Mouse (Mus musculus) adrenal gland, adult 8-10 months (tissue): ENCODE measurements around the gene Gm10837. TPM values are rescaled to one million over a fixed set of nuclear protein-coding genes. Genes with fewer than 3 reads are reported as not detected.

Experiments
- DNase-seq: peaks from one replicate; pipeline ENCODE4 v3.0.0; 2022
- total RNA-seq, 4 experiments: library from RNA; stranded (reverse); gene quantifications; 2 replicates each; pipeline ENCODE4 v1.2.4; 2022

The Gm10837 gene
- total RNA-seq, 4 experiments from 2014 or later = not detected

- no peak for DNase-seq
Measured at GRCm38 (mm10) chr14:122479461-122480109, 10.8 kb upstream of the Gm10837 start.

DNA sequence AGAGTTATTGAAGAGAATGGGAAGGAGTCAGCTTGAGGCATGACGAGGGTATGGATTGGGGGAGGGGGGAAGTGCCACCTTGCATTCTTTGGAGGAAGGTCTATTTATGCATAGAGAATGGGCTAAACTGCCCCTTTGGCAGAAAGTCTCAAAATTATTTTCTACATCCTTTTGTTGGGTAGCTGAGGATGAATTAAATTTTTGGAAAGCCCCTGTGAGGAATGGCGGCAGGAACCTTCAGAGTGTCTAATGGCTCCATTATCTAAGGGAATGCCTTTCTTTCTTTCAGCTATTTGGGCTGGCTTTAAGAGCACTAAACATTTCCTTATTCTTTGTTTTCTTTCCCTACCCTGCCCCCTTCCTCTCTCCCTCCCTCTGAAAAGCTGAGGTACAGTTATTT is 10.0 kb upstream of the Gm10837 start:
- DNase-seq = no peak

DNA sequence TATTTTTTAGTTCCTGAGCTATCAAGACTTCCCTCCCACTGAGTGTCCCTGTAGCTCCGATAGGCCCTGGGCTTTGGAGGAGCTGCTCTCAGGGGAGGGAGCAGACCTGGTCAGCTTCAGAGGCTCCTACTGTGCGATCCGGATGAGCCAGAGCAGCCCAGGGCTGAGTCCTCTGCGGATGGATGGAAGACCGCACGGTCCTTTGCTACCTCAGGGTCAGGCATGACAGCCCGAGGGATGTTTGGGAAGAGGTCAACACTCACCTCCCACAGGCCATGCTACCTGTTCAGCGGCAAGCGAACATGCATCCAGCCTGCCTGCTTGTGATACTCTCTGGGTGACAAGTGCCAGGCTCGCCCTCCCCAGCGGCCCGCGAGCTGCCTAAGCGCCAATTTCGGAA is 9.2 kb upstream of the Gm10837 start:
- DNase-seq = no peak

DNA sequence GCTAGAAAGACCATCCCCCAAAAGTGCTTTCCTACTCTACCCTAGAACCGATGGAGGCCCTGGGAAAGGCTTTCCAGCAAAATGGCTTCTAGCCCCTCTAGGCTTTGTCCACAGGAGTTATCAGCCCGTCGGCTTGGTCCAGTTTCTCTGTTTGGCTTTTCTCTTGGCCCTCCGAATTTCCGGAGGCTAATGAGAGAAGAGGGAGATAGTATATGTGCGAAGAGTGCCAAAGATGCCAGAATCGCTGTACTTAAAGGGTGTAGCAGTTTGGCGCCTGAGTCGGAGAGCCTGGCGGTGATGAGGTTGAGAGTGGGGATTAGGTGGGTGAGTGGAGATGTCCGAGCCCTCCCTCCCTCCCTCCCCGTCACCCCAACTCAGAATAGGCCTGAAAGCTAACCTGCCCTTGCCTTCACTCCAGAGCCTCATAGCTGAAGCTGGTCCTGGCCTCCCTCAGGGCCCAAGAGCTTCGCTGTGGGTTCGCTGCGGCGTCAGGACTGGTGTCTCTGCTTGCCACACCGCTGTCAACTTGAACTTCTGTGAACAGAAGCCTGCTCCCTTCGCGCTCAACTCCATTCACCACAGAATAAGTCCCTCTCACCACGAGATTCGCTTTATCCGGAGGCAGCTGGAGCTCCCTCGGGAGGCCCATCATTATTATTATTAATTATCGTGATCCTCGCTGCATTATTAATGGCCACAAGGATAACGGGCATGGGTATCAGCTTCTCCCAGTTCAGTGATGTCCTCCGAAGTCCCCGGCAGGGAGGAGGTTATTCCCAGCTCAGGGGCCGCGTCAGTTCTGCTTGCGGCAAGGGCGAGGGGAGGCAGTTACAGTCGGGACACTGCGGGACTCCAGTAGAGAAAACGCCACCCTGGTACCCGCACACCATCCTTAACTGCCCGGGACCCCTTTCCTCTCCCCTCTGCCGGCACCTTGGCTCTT is 8.0 kb upstream of the Gm10837 start:
- DNase-seq = no peak

DNA sequence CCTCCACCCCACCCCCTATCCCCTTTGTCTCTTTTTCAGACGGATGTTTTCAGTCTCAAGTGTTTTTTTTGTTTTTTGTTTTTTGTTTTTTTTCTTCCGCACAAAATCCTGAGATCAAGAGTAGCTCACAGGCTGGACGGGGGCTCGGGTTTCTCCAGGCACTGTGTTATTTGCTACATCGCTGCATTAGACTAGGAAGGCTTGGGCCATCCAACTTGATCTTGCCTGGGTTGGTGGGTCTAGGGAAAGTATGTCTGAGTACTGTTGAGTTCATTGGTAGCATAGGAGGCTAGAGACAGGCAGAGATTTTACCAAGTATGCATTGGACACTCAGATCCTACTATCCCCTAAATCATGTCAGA is 7.4 kb upstream of the Gm10837 start:
- DNase-seq = no peak

GRCm38 (mm10) chr14:122483556-122484421 is 6.6 kb upstream of the Gm10837 start:
- no peak for DNase-seq

GRCm38 (mm10) chr14:122484458-122484843 is 5.9 kb upstream of the Gm10837 start:
- DNase-seq = no peak

GRCm38 (mm10) chr14:122484844-122485551 is 5.4 kb upstream of the Gm10837 start:
- no peak for DNase-seq

DNA sequence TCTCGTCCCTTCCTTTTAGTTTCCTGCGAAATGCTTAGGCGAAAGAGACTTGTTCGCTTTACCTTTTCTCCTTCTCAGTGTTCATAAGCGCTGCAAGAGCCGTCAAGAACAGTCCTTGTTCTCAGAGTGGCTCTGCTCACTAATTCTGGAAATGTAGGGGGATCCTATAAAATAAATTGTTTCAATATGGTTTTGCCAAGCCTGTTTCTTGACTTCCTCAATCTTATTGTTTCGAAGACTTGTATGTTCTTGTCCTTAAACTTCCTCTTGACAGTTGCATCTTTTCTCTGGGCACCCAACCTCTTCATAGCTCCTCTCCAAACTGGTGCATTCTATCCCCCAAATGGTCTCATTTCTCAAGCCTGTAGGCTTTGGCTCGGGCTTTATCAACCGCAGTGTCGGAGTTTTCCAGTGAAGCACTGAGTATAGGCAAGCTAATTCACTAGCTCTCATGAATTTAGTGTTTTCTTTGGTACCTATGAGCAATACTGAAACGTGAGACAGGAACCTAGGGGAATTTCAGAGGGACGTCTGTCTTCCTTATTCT is 4.7 kb upstream of the Gm10837 start:
- no peak for DNase-seq

DNA sequence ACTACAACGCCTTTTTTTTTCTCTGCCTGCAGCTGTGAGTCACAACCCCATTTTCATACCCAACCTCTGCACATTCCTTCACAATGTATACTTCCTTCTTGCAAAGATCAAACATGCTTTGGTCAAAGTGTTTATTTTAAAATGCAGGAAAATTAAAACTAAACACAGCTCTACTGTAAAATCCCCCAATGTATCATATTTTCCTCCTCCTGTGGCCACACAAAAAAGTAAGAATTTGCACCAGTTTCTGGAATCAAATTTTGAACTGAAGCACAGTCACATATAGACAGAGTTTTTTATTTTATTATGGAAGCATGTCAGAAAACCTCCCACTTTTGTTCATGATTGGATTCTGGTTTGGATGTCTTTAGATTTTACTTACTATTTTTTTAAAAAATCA is 3.8 kb upstream of the Gm10837 start:
- DNase-seq = no peak

GRCm38 (mm10) chr14:122487366-122487765 is 3.0 kb upstream of the Gm10837 start:
- DNase-seq = no peak

DNA sequence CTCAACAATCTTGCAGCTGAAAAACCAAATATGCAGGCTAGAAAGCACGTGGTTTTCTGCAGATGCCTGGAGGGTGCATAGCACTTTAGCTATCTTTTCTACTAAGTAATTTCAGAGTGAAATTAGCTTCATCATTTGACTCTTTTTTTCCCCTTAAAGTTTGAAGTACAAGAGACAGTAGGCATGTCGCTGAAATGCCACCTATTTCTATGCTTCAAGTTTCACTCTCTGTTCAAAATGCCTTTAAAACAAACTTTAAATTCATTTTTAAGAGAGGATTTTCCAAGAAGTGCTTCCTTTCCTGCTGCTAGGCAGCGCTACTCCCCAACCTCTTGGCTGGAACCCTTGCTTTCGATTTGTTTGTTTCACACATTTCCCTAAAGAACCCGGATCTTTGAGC is 1.3 kb upstream of the Gm10837 start:
- DNase-seq = no peak

DNA sequence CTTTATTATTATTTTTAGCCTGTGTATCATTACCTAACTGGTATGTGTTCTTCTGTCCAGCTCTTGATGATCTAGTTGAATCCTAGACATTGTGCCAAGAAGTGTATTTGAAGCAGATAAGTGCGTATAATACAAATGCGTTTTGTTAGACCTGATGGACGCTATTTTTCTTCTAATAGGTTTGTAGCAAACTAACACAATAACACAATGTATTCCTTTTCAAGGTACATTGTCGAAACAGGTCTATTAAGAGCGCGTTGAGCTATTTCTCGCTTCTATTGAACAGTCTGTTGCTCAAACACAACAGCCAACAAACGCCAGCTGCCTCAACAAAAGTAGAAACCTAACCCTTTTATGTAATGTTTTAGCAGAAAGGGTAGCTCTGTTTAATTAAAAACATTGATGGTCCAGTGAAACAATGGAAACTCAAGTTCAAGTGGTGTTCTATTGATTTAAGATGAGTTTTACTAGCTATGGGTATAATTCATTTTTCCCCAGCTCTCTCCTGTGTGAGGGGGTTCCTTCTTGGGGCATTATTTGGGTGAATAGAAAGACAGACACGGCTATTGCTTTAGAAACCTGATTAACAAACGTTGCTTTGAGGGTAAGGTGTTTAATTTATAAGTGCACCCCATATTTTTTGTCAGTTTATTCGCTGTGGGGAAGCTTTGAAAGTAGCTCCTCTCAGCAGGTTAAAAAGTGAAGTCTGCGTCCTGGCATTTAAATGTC is 536 bp upstream of the Gm10837 start:
- DNase-seq = no peak

GRCm38 (mm10) chr14:122491521-122491920 is 1.1 kb downstream of the Gm10837 start:
- DNase-seq = no peak

DNA sequence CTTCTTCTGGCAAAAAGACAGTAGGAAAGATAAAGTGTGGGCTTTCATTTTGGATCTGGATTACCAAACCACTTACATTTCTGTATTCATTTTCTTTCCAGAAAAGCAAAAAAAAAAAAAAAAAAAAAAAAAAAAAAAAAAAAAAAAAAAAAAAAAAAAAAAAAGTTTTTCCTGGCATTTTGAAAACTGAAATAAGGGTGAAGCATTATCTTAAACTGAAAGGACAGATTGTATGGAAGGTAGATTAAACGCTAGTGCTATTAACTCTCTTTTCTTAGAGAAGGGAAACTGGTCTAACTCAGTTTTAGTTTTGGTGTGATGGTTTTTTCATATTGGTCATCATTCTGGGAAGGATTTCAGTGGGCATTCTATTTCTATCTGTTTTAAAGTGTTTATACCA is 1.6 kb downstream of the Gm10837 start:
- no peak for DNase-seq

DNA sequence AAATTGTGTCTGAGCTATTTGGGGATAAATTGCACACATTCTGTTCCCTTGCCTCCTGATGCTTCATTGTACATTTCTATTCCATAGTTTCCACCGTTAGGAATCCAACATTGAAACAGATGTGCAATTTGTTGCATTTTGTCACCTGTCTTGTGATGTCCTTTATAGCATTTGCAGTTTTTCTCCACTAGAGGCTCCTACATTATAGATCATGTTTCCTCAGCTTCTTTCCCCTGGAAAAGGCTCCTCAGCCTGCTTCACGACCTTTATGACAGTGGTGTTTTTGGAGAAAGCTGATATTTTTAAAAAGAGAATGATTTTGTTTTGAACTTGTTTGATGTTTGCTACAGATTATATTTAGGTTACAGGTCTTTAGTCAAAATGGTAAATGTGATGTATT is 18.7 kb downstream of the Gm10837 start:
- DNase-seq = no peak

DNA sequence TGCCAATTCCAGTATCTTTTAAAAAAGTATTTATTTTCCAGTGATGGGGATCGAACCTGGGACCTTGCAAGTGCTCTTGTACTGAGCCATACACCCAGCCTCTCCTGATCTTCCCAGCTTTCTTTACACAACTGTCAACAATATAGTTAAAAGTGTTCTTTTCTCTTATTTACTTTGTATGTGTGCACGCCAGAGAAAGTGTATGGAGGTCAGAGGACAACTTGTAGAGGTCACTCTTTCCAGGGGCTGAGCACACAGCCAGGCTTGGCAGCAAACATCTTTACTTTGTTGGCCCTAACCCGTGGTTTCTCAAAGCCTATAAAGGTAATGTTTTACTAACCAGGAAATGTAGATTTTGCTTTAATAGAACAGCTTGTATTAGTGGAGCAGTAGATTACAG is 21.1 kb downstream of the Gm10837 start:
- no peak for DNase-seq

DNA sequence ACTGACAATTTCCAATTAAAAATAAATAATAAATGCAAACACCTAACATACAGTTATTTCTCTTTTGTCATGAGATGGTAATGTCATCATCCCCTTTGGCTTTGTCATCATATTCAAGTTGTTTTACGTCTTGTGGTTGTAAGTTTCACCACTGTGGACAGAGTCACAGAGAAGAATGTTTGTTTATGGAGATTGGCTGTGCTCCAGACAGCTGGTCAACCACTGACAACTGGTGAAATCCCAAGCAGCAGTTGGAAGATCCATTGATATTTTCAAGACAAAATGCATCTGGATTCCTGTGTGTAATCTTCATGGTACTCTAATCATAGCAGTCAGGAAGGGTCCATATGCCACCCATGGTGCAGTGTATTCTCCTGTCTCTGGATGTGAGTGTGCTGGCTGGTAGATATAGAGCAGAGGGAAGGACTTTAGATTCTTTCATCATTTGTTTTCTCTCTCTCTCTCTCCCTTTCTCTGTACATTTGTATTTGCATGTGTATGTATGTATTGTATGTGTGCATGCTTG is 23.2 kb downstream of the Gm10837 start:
- no peak for DNase-seq

GRCm38 (mm10) chr14:122528475-122528874 is 38.1 kb downstream of the Gm10837 start:
- no peak for DNase-seq

DNA sequence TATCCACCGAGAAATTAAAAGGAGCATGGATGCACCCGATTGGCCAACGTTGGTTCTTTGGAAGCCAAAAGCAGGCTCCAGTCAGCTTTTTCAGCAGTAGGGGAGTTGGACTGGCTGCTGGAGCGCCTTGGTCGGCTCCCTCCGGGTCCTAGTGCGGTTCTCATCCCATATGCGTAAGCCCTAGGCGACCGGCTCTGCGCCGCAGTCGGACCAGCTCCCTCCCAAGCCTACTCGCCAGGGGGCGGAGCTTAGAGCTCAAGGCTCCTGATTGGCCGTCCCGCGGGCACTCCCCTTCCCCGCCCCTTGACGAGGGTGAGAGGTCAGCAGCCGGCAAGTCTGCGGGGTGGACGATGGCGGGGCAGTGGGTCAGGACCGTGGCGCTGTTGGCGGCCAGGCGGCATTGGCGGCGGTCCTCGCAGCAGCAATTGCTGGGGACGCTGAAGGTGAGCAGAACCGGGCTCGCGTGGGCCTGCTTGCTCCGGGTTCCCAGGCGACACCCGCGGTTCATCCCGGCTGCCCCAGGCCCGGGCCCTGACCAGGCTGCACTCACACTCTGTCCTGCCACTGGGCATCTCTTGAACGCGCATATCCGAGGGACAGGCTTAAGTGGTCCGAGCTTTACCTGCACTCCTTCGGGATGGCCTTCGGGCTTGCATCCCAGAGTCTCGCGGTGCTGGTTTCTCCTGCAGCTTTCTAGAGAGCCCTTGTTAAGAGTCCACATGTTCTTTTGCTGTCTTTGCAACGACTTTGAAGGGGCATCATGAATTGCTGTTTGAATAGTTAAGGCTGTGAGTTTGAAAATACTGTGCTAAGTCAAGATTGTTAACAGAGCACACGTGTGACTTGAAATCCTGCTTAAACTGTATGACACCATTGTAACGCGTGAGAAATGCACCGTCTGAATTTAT is 43.9 kb downstream of the Gm10837 start, which contains the start of gene Pcca:
Gene Pcca, plus strand, starts transcription at position 308 of the 908 bp plus-strand sequence.
- peak; percentile 97 for DNase-seq
